Mouse (Mus musculus): ENCODE results near the gene Bcor. TPM values are rescaled to one million over a fixed set of nuclear protein-coding genes. Genes with fewer than 3 reads are reported as not detected.

Gene Bcor
- total and polyA plus RNA-seq, 2 experiments from 2014 or later = 12.9 to 45.5 TPM

DNA sequence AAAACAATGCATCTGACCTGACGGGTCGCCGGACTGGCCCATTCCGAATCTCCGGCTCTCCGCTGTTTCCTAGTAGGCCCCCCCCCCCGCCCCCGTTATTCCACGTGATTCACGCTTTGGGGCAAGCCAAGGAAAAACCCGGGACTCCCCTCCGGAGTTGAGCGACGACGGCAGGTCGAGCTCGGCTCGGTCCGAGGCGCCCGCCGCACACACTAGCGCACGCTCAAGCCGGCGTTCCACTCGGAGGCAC lies 81.2 kb downstream of the Bcor start:
- peak overlapping the region; percentile 46 for H3K9ac ChIP-seq (replicated peaks; ENCODE audit: low read length, poor library complexity, severe bottlenecking)
- H3K36me3 ChIP-seq (ENCODE audit: insufficient read depth, low read length) = no peaks in the 10 kb centered on the region
- H3K9me3 ChIP-seq (ENCODE audit: low read length) = no peaks in the 10 kb centered on the region
- peak overlapping the region; percentile 50 for H3K4me3 ChIP-seq (ENCODE audit: low read depth, low read length)
- peak overlapping the region; percentile 75 for H3K4me2 ChIP-seq (ENCODE audit: low read depth, low read length, poor library complexity, severe bottlenecking)
- H3K4me1 ChIP-seq (ENCODE audit: insufficient read depth, low read length) = no peaks in the 10 kb centered on the region
- peak overlapping the region; percentile 53; the same call in 1 of the 2 replicates for H3K27ac ChIP-seq (ENCODE audit: low read depth, low read length)
- TF ChIP-seq CTCF (IDR thresholded peaks at IDR 0.05) = no peak
- ATAC-seq (ENCODE audit: low FRiP score) (no peak), DNase-seq (ENCODE audit: low spot score) (no peak)
- peaks cover 26% of the 10 kb centered on the region; the same call in 1 of the 2 replicates for H3K27me3 ChIP-seq (ENCODE audit: insufficient read depth, low read length)
- 3% methylated on average over 25 of the region's 27 CpGs for WGBS

- ATAC-seq (ENCODE audit: low FRiP score) (no peak), DNase-seq (ENCODE audit: low spot score) (no peak)
- Histone ChIP-seq H3K27ac (ENCODE audit: low read depth, low read length) (no peak overlapping the region), H3K4me3 (ENCODE audit: low read depth, low read length) (peak overlapping the region; percentile 50), H3K36me3 (ENCODE audit: insufficient read depth, low read length) (no peaks in the 10 kb centered on the region), H3K9ac (replicated peaks; ENCODE audit: low read length, poor library complexity, severe bottlenecking) (peak overlapping the region; percentile 46), H3K27me3 (ENCODE audit: insufficient read depth, low read length) (peaks cover 26% of the 10 kb centered on the region; the same call in 1 of the 2 replicates), H3K4me1 (ENCODE audit: insufficient read depth, low read length) (no peaks in the 10 kb centered on the region), H3K9me3 (ENCODE audit: low read length) (no peaks in the 10 kb centered on the region), H3K4me2 (ENCODE audit: low read depth, low read length, poor library complexity, severe bottlenecking) (peak overlapping the region; percentile 75)
- TF ChIP-seq CTCF (IDR thresholded peaks at IDR 0.05) = no peak
- 6% methylated on average over 70 of the region's 73 CpGs for WGBS
Measured at GRCm38 (mm10) chrX:12078195-12079058, 81.7 kb downstream of the Bcor start.

DNA sequence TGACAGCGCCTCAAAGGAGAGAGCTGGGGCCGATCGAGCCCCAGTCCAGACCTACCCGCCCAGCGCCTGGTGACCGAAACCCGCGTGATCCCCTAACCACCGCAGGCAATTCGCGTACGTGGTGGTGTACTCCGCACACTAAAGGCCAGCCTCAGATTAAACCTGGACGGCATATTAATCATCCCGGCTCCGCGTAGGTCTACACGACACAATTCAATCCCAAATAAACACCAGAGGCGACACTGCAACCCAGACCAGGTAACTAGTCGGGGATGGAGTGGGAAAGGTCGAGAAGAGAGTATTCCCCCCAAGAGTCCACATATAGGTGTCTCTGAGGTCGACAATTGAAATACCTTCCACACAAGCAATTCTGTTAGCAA lies 82.6 kb downstream of the Bcor start:
- peak overlapping the region; percentile 55; the same call in 1 of the 2 replicates for H3K27ac ChIP-seq (ENCODE audit: low read depth, low read length)
- H3K4me3 ChIP-seq (ENCODE audit: low read depth, low read length) = peak overlapping the region; percentile 50
- H3K9me3 ChIP-seq (ENCODE audit: low read length) = no peaks in the 10 kb centered on the region
- DNase-seq (ENCODE audit: low spot score) = no peak
- H3K4me1 ChIP-seq (ENCODE audit: insufficient read depth, low read length) = no peaks in the 10 kb centered on the region
- 0 out of 2 replicates have a peak, but pooled peaks have one; percentile 4 for ATAC-seq (ENCODE audit: low FRiP score)
- TF ChIP-seq CTCF (IDR thresholded peaks at IDR 0.05) = no peak
- peak overlapping the region; percentile 52; the same call in 1 of the 2 replicates for H3K9ac ChIP-seq (replicated peaks; ENCODE audit: low read length, poor library complexity, severe bottlenecking)
- H3K36me3 ChIP-seq (ENCODE audit: insufficient read depth, low read length) = no peaks in the 10 kb centered on the region
- peak overlapping the region; percentile 75 for H3K4me2 ChIP-seq (ENCODE audit: low read depth, low read length, poor library complexity, severe bottlenecking)
- WGBS = 7% methylated on average over 22 of the region's 22 CpGs
- H3K27me3 ChIP-seq (ENCODE audit: insufficient read depth, low read length) = peaks cover 26% of the 10 kb centered on the region; the same call in 1 of the 2 replicates

DNA sequence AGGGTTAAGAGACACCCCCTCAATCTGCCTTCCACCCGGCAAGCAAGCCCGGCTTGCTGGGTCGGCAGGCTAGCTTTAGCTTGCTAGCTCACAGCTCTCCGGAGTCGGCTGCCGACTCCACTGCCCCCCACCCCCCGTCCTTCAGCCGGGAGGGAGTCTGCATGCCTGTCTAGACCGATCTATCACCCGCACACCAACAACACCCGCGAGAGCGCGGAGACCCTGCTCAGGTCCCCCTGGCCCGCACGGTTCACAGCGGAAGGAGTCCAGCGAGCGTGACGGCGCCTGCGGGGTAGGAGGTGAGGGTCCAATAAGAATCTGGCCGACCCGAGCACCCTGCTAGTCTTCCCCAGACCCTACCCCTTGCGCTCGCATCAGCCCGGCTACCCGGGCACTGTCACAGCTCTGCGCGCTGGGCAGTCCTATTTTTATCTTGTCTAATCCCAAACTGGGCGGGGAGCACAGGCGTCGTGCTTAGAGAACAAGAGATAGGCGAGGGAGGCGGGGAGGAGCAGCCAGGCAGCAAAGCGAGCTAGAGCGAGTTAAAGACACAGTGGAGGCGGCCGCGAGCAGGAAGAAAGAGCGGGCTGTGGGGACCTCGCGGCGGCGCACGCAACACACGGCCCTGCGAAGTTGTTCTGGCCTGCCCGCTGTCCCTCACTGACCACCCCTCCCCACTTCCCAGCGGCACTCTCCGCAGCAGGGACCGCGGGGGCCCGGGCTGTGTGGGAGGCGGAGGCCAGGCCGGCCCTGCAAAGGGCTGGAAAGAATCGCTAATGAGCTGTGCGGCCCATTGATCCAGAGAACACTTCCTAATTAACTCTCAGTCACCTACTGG lies 83.2 kb downstream of the Bcor start:
- H3K9me3 ChIP-seq (ENCODE audit: low read length) = no peaks in the 10 kb centered on the region
- TF ChIP-seq CTCF (IDR thresholded peaks at IDR 0.05) = no peak
- 5% methylated on average over 43 of the region's 58 CpGs for WGBS
- peak; percentile 31; the same call in 1 of the 2 replicates for ATAC-seq (ENCODE audit: low FRiP score)
- H3K27ac ChIP-seq (ENCODE audit: low read depth, low read length) = peak overlapping the region; percentile 55
- H3K4me1 ChIP-seq (ENCODE audit: insufficient read depth, low read length) = no peaks in the 10 kb centered on the region
- peaks cover 26% of the 10 kb centered on the region; the same call in 1 of the 2 replicates for H3K27me3 ChIP-seq (ENCODE audit: insufficient read depth, low read length)
- H3K9ac ChIP-seq (replicated peaks; ENCODE audit: low read length, poor library complexity, severe bottlenecking) = peak overlapping the region; percentile 52
- no peaks in the 10 kb centered on the region for H3K36me3 ChIP-seq (ENCODE audit: insufficient read depth, low read length)
- peak overlapping the region; percentile 50 for H3K4me3 ChIP-seq (ENCODE audit: low read depth, low read length)
- peak overlapping the region; percentile 75 for H3K4me2 ChIP-seq (ENCODE audit: low read depth, low read length, poor library complexity, severe bottlenecking)
- DNase-seq (ENCODE audit: low spot score) = no peak

DNA sequence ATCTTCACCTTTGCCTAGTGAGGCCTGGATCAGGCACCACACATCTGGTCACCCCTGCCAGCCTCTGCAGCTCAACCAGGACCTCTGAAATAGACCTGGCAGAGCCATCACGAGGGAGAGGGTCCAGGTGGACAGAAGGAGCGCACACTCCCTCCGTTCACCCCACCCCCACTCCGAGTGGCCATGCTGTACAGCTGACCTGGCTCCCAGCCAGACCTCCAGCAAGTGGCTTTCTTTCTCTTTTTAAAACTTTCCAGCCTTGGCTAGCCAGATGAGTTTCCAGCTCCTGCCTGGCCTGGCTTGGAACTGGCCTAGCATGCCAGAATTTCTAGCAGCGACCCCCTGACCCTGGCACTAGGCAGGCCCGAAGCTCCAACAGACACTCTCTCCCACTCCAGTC lies 87.4 kb downstream of the Bcor start:
- H3K27me3 ChIP-seq (ENCODE audit: insufficient read depth, low read length) = peaks cover 12% of the 10 kb centered on the region; the same call in 1 of the 2 replicates
- H3K4me3 ChIP-seq (ENCODE audit: low read depth, low read length) = no peak overlapping the region
- H3K27ac ChIP-seq (ENCODE audit: low read depth, low read length) = no peak overlapping the region
- no peaks in the 10 kb centered on the region for H3K9me3 ChIP-seq (ENCODE audit: low read length)
- no peak overlapping the region for H3K4me2 ChIP-seq (ENCODE audit: low read depth, low read length, poor library complexity, severe bottlenecking)
- no peak overlapping the region for H3K9ac ChIP-seq (replicated peaks; ENCODE audit: low read length, poor library complexity, severe bottlenecking)
- 28% methylated on average over 6 of the region's 6 CpGs for WGBS
- no peak for TF ChIP-seq CTCF (IDR thresholded peaks at IDR 0.05)
- no peak for ATAC-seq (ENCODE audit: low FRiP score)
- H3K36me3 ChIP-seq (ENCODE audit: insufficient read depth, low read length) = no peaks in the 10 kb centered on the region
- DNase-seq (ENCODE audit: low spot score) = no peak
- H3K4me1 ChIP-seq (ENCODE audit: insufficient read depth, low read length) = no peaks in the 10 kb centered on the region
